Mouse (Mus musculus) liver, embryonic 11.5 days (tissue): ENCODE measurements around the gene Gtse1. TPM values are rescaled to one million over a fixed set of nuclear protein-coding genes. Genes with fewer than 3 reads are reported as not detected.
A peak's percentile ranks its signal among the peaks of the same experiment; 100 is the strongest.

Experiments used
- ATAC-seq: fragments of 200-750 bp; cut with Nextera tagmentation; replicated peaks from 2 replicates; pipeline ENCODE4 v1.8.0; 2017; ENCODE audit warnings: moderate number of reproducible peaks, mild to moderate bottlenecking, moderate TSS enrichment, moderate library complexity; ENCODE audit not compliant: low FRiP score
- DNase-seq: peaks from one replicate; pipeline ENCODE4 v3.0.0-alpha.2; 2017; ENCODE audit warnings: low spot score
- H3K27ac ChIP-seq: fragments of 300-500 bp; sonication (generic); 2 replicates; pipeline ENCODE4 v1.5.1; 2014; ENCODE audit warnings: mild to moderate bottlenecking, low read depth, low read length, control low read depth
- H3K27me3 ChIP-seq: fragments of 300-500 bp; sonication (generic); replicated peaks from 2 replicates; pipeline ENCODE4 v1.6.1; 2014; ENCODE audit warnings: low read length, mixed read lengths; ENCODE audit not compliant: control insufficient read depth, insufficient read depth
- H3K36me3 ChIP-seq: fragments of 300-500 bp; sonication (generic); 2 replicates; pipeline ENCODE4 v1.6.1; 2014; ENCODE audit warnings: mild to moderate bottlenecking, low read length, moderate library complexity, mixed read lengths; ENCODE audit not compliant: control insufficient read depth, insufficient read depth
- H3K4me1 ChIP-seq: fragments of 300-500 bp; sonication (generic); replicated peaks from 2 replicates; pipeline ENCODE4 v1.6.1; 2014; ENCODE audit warnings: low read length, mixed read lengths; ENCODE audit not compliant: control insufficient read depth, insufficient read depth
- H3K4me2 ChIP-seq: fragments of 300-500 bp; sonication (generic); 2 replicates; pipeline ENCODE4 v1.6.1; 2014; ENCODE audit warnings: mild to moderate bottlenecking, control low read depth, moderate library complexity
- H3K4me3 ChIP-seq: fragments of 300-500 bp; sonication (generic); 2 replicates; pipeline ENCODE4 v1.5.1; 2014; ENCODE audit warnings: low read depth, low read length, control low read depth
- H3K9ac ChIP-seq: fragments of 300-500 bp; sonication (generic); 2 replicates; pipeline ENCODE4 v1.6.1; 2014; ENCODE audit warnings: low read depth, low read length, control low read depth
- H3K9me3 ChIP-seq: fragments of 300-500 bp; sonication (generic); 2 replicates; pipeline ENCODE4 v1.6.1; 2016; ENCODE audit warnings: low read length, inconsistent platforms, mixed read lengths; ENCODE audit not compliant: control insufficient read depth
- WGBS: fragments of 180-500 bp; shearing (Covaris S2); extraction: QIAGEN DNeasy Blood & Tissue Kit; methylation state at CpG from one replicate; pipeline ENCODE4 v1.1.7; 2014; 5-methylcytosine and 5-hydroxymethylcytosine counted together
- polyA plus RNA-seq: library from polyadenylated mRNA; unstranded; fragments of >200 nt; fragmentation: Nextera tagmentation; extraction: Ambion mirVana; gene quantifications from 2 replicates; pipeline ENCODE4 v1.2.1, GENCODE M21; 2014

Gtse1 gene
- polyA plus RNA-seq, 1 experiment from 2014 or later: 38.8 TPM

GRCm38 (mm10) chr15:85826676-85827075, 32.9 kb upstream of the Gtse1 start:
- DNase-seq (no peak), ATAC-seq (peak; percentile 84)
- no peaks in the 10 kb centered on the region for H3K9me3 ChIP-seq
- H3K27me3 ChIP-seq: peaks cover 16% of the 10 kb centered on the region
- H3K9ac ChIP-seq: no peak overlapping the region
- H3K4me3 ChIP-seq: no peak overlapping the region
- H3K27ac ChIP-seq: 0 out of 2 replicates have a peak overlapping the region, but pooled peaks have one; percentile 47
- peaks cover 11% of the 10 kb centered on the region for H3K4me1 ChIP-seq
- H3K4me2 ChIP-seq: peak overlapping the region; percentile 19; the same call in 1 of the 2 replicates
- H3K36me3 ChIP-seq: no peaks in the 10 kb centered on the region
- 34% methylated on average over 5 of the region's 5 CpGs for WGBS

- Histone ChIP-seq H3K27me3 (peaks cover 6% of the 10 kb centered on the region), H3K36me3 (no peaks in the 10 kb centered on the region), H3K27ac (no peak overlapping the region), H3K9me3 (no peaks in the 10 kb centered on the region), H3K4me1 (peaks cover 15% of the 10 kb centered on the region), H3K9ac (no peak overlapping the region), H3K4me2 (no peak overlapping the region), H3K4me3 (no peak overlapping the region)
- WGBS: 75% methylated on average over 4 of the region's 4 CpGs
- DNase-seq (no peak), ATAC-seq (no peak)
Measured at GRCm38 (mm10) chr15:85828071-85828470, 31.5 kb upstream of the Gtse1 start.

- ATAC-seq (no peak), DNase-seq (no peak)
- 64% methylated on average over 5 of the region's 5 CpGs for WGBS
- H3K36me3 ChIP-seq: no peaks in the 10 kb centered on the region
- no peaks in the 10 kb centered on the region for H3K27me3 ChIP-seq
- H3K4me2 ChIP-seq: no peak overlapping the region
- H3K9me3 ChIP-seq: no peaks in the 10 kb centered on the region
- H3K27ac ChIP-seq: peak overlapping the region; percentile 2; the same call in 1 of the 2 replicates
- peaks cover 15% of the 10 kb centered on the region for H3K4me1 ChIP-seq
- H3K9ac ChIP-seq: no peak overlapping the region
- H3K4me3 ChIP-seq: no peak overlapping the region
Measured at GRCm38 (mm10) chr15:85829470-85829869, 30.1 kb upstream of the Gtse1 start.

GRCm38 (mm10) chr15:85831954-85832590, 27.5 kb upstream of the Gtse1 start, which contains the start of gene Ttc38:
Gene Ttc38, plus strand, starts transcription at chr15:85832306.
- Histone ChIP-seq H3K9me3 (no peaks in the 10 kb centered on the region), H3K4me1 (peaks cover 11% of the 10 kb centered on the region), H3K9ac (peak within 1 kb of the TSS; percentile 64), H3K27ac (peak within 1 kb of the TSS; percentile 64; the same call in 1 of the 2 replicates), H3K27me3 (no peaks in the 10 kb centered on the region), H3K4me2 (peak within 1 kb of the TSS; percentile 85), H3K36me3 (no peaks in the 10 kb centered on the region), H3K4me3 (peak within 1 kb of the TSS; percentile 65)
- 2% methylated on average over 27 of the region's 27 CpGs for WGBS
- DNase-seq (peak; percentile 78), ATAC-seq (peak; percentile 87)

GRCm38 (mm10) chr15:85832599-85832998, 26.9 kb upstream of the Gtse1 start:
- WGBS: 45% methylated on average over 8 of the region's 8 CpGs
- Histone ChIP-seq H3K4me3 (peak overlapping the region; percentile 65), H3K27ac (peak overlapping the region; percentile 64; the same call in 1 of the 2 replicates), H3K4me1 (peaks cover 7% of the 10 kb centered on the region), H3K4me2 (peak overlapping the region; percentile 85), H3K27me3 (no peaks in the 10 kb centered on the region), H3K36me3 (no peaks in the 10 kb centered on the region), H3K9ac (peak overlapping the region; percentile 64), H3K9me3 (no peaks in the 10 kb centered on the region)
- no peak for DNase-seq
- ATAC-seq: no peak

- Histone ChIP-seq H3K27ac (no peak overlapping the region), H3K9ac (no peak overlapping the region), H3K4me3 (no peak overlapping the region), H3K4me2 (no peak overlapping the region), H3K9me3 (no peaks in the 10 kb centered on the region), H3K27me3 (no peaks in the 10 kb centered on the region), H3K36me3 (no peaks in the 10 kb centered on the region), H3K4me1 (peaks cover 7% of the 10 kb centered on the region)
- ATAC-seq (no peak), DNase-seq (no peak)
- 50% methylated on average over 3 of the region's 3 CpGs for WGBS
Measured at GRCm38 (mm10) chr15:85835335-85835734, 24.2 kb upstream of the Gtse1 start.

GRCm38 (mm10) chr15:85836887-85837286, 22.7 kb upstream of the Gtse1 start:
- no peak overlapping the region for H3K9ac ChIP-seq
- no peak overlapping the region for H3K4me3 ChIP-seq
- H3K4me2 ChIP-seq: no peak overlapping the region
- H3K27ac ChIP-seq: no peak overlapping the region
- no peaks in the 10 kb centered on the region for H3K27me3 ChIP-seq
- no peaks in the 10 kb centered on the region for H3K9me3 ChIP-seq
- no peaks in the 10 kb centered on the region for H3K36me3 ChIP-seq
- WGBS: 83% methylated on average over 5 of the region's 5 CpGs
- DNase-seq (no peak), ATAC-seq (no peak)
- H3K4me1 ChIP-seq: peaks cover 7% of the 10 kb centered on the region

GRCm38 (mm10) chr15:85840983-85841382, 18.6 kb upstream of the Gtse1 start:
- no peak; the same call in 1 of the 2 replicates for ATAC-seq
- DNase-seq: no peak
- 38% methylated on average over 6 of the region's 6 CpGs for WGBS

GRCm38 (mm10) chr15:85841796-85842360, 17.7 kb upstream of the Gtse1 start:
- no peak overlapping the region for H3K9ac ChIP-seq
- no peak for DNase-seq
- H3K36me3 ChIP-seq: no peaks in the 10 kb centered on the region
- no peaks in the 10 kb centered on the region for H3K9me3 ChIP-seq
- no peaks in the 10 kb centered on the region for H3K27me3 ChIP-seq
- peak; percentile 43; the same call in 1 of the 2 replicates for ATAC-seq
- H3K4me2 ChIP-seq: no peak overlapping the region
- WGBS: 65% methylated on average over 5 of the region's 5 CpGs
- no peak overlapping the region for H3K4me3 ChIP-seq
- no peaks in the 10 kb centered on the region; the same call in 1 of the 2 replicates for H3K4me1 ChIP-seq
- no peak overlapping the region for H3K27ac ChIP-seq

More at GRCm38 (mm10) chr15:85840983-85841382, 18.6 kb upstream of the Gtse1 start:
- Histone ChIP-seq H3K4me3 (no peak overlapping the region), H3K9me3 (no peaks in the 10 kb centered on the region), H3K4me1 (no peaks in the 10 kb centered on the region; the same call in 1 of the 2 replicates), H3K27ac (no peak overlapping the region), H3K4me2 (no peak overlapping the region), H3K9ac (no peak overlapping the region), H3K27me3 (no peaks in the 10 kb centered on the region), H3K36me3 (no peaks in the 10 kb centered on the region)
